Mouse (Mus musculus): ENCODE results near the gene Supt20. TPM values are rescaled to one million over a fixed set of nuclear protein-coding genes. Genes with fewer than 3 reads are reported as not detected.

Gene Supt20
- polyA plus RNA-seq, 1 experiment = 57.6 TPM

- 64% methylated on average over 7 of the region's 7 CpGs for WGBS
Observed at GRCm38 (mm10) chr3:54775989-54776631, 83.5 kb downstream of the Supt20 start.

More at GRCm38 (mm10) chr3:54775989-54776631, 83.5 kb downstream of the Supt20 start:
- Histone ChIP-seq H3K27ac (ENCODE audit: insufficient read depth, low read length) (no peak overlapping the region), H3K4me3 (replicated peaks; ENCODE audit: insufficient read depth, low read depth, low read length) (no peak overlapping the region), H3K4me1 (ENCODE audit: control insufficient read depth, insufficient read depth, low read length) (no peaks in the 10 kb centered on the region), H3K27me3 (ENCODE audit: control insufficient read depth, insufficient read depth, low read length) (no peaks in the 10 kb centered on the region)
- TF ChIP-seq CTCF (IDR thresholded peaks at IDR 0.05; ENCODE audit: borderline replicate concordance, insufficient read depth, low read depth, low read length) = no peak
- no peak for TF ChIP-seq POLR2A (IDR thresholded peaks at IDR 0.05; ENCODE audit: borderline replicate concordance, insufficient read depth, low read length)
- DNase-seq = no peak

Other genes with a start within 250 kb of the Supt20 start
- not detected in 2 replicates for gene Gm21958, start 21.5 kb downstream of the Supt20 start, polyA plus RNA-seq (2012; rRNA removed)
- gene Exosc8, start 42.6 kb downstream of the Supt20 start, polyA plus RNA-seq (2012; rRNA removed) = 42.6 TPM in 2 replicates
- 25.9 and 26.0 TPM in 2 replicates for gene Alg5, start 42.7 kb downstream of the Supt20 start, polyA plus RNA-seq (2012; rRNA removed)
- 13.7 and 15.5 TPM in 2 replicates for gene Smad9, start 62.8 kb downstream of the Supt20 start, polyA plus RNA-seq (2012; rRNA removed)
- gene Rfxap, start 115.0 kb downstream of the Supt20 start, polyA plus RNA-seq (2012; rRNA removed) = 61.4 and 69.0 TPM in 2 replicates
- 2.0 and 3.4 TPM in 2 replicates for gene Sertm1, start 223.1 kb downstream of the Supt20 start, polyA plus RNA-seq (2012; rRNA removed)